Mouse (Mus musculus) liver, embryonic 14 days (tissue): ENCODE measurements around the gene Rab43. TPM values are rescaled to one million over a fixed set of nuclear protein-coding genes. Genes with fewer than 3 reads are reported as not detected.

Experiments
- polyA plus RNA-seq: library from polyadenylated mRNA; depleted of rRNA; stranded (reverse); fragments of >200 nt; gene quantifications from 2 replicates; pipeline ENCODE4 v1.2.3, GENCODE M21; 2012; rRNA removed

The Rab43 gene
- 15.5 and 21.2 TPM in 2 replicates for polyA plus RNA-seq

GRCm38 (mm10) chr6:87811675-87812338 lies at the start of gene Rab43:
Gene Rab43, minus strand, starts transcription at chr6:87812164.

GRCm38 (mm10) chr6:87850900-87851614 lies 39.1 kb upstream of the Rab43 start, which contains the start of gene Cnbp:
Gene Cnbp, minus strand, starts transcription at chr6:87851106.

GRCm38 (mm10) chr6:87838551-87839197 lies 26.7 kb upstream of the Rab43 start, which contains the start of gene Isy1:
Gene Isy1, minus strand, starts transcription at chr6:87838798.

GRCm38 (mm10) chr6:87835695-87836094 lies 23.7 kb upstream of the Rab43 start, which contains the start of gene Gm45140:
Gene Gm45140, minus strand, starts transcription at chr6:87835795.

GRCm38 (mm10) chr6:87777842-87778241 lies 34.1 kb downstream of the Rab43 start, which contains the start of gene Gp9:
Gene Gp9, plus strand, starts transcription at chr6:87778072.

Other genes with a start within 250 kb of the Rab43 start
- 2.7 and 3.0 TPM in 2 replicates for gene Prokr1, start 221.4 kb downstream of the Rab43 start, polyA plus RNA-seq
- 9.7 and 10.1 TPM in 2 replicates for gene Aplf, start 140.0 kb downstream of the Rab43 start, polyA plus RNA-seq
- gene Efcc1, start 81.3 kb downstream of the Rab43 start, polyA plus RNA-seq, result 0.16 and 0.39 TPM in 2 replicates
- gene Gp9, start 34.1 kb downstream of the Rab43 start, polyA plus RNA-seq, result 31.8 and 34.2 TPM in 2 replicates
- gene Gm45140, start 23.6 kb upstream of the Rab43 start, polyA plus RNA-seq, result 5.1 and 6.2 TPM in 2 replicates
- 17.1 and 17.5 TPM in 2 replicates for gene Isy1, start 26.6 kb upstream of the Rab43 start, polyA plus RNA-seq
- 188 and 223 TPM in 2 replicates for gene Cnbp, start 38.9 kb upstream of the Rab43 start, polyA plus RNA-seq
- gene Copg1, start 75.7 kb upstream of the Rab43 start, polyA plus RNA-seq, result 19.2 and 24.4 TPM in 2 replicates
- gene Hmces, start 101.8 kb upstream of the Rab43 start, polyA plus RNA-seq, result 11.1 and 11.4 TPM in 2 replicates
- gene H1fx, start 169.5 kb upstream of the Rab43 start, polyA plus RNA-seq, result 4.9 and 5.2 TPM in 2 replicates
- gene Rab7, start 233.1 kb upstream of the Rab43 start, polyA plus RNA-seq, result 78.5 and 85.9 TPM in 2 replicates